Mouse (Mus musculus) gastrocnemius, adult 2 months (tissue): ENCODE results near the gene Ctnnbl1. TPM values are rescaled to one million over a fixed set of nuclear protein-coding genes. Genes with fewer than 3 reads are reported as not detected.

Experiments
- DNase-seq: peaks from one replicate; pipeline ENCODE4 v3.0.0; 2022
- H3K27ac ChIP-seq: fragments of 200-600 bp; 2 replicates; pipeline ENCODE4 v1.8.1; 2022; ENCODE audit warnings: mild to moderate bottlenecking
- H3K4me3 ChIP-seq: fragments of 200-600 bp; 2 replicates; pipeline ENCODE4 v1.8.1; 2022; ENCODE audit warnings: mild to moderate bottlenecking, moderate library complexity
- CTCF ChIP-seq: fragments of 200-600 bp; IDR thresholded peaks from 2 replicates; pipeline ENCODE4 v1.8.1; 2022; ENCODE audit warnings: antibody characterized with exemption, mild to moderate bottlenecking, moderate library complexity
- intact Hi-C: fragments of 180-260 bp; cut with DNase I; formaldehyde crosslinking; loops from one replicate; pipeline ENCODE4 v1.15.1; 2025
- total RNA-seq, 2 experiments: library from RNA; stranded (reverse); gene quantifications; 2 replicates each; pipeline ENCODE4 v1.2.3; 2021

The Ctnnbl1 gene
- total RNA-seq, 2 experiments from 2014 or later, result 7.9 to 9.8 TPM

GRCm38 (mm10) chr2:157857496-157857895, 120.3 kb downstream of the Ctnnbl1 start:
- Histone ChIP-seq H3K27ac (no peak overlapping the region), H3K4me3 (no peak overlapping the region)
- intact Hi-C loops, result no loop called here
- no peak for TF ChIP-seq CTCF
- no peak for DNase-seq

GRCm38 (mm10) chr2:157858317-157858716, 121.1 kb downstream of the Ctnnbl1 start:
- H3K27ac ChIP-seq, result no peak overlapping the region
- no peak for DNase-seq
- intact Hi-C loops, result no loop called here
- no peak for TF ChIP-seq CTCF
- no peak overlapping the region for H3K4me3 ChIP-seq

- Histone ChIP-seq H3K27ac (no peak overlapping the region), H3K4me3 (no peak overlapping the region)
- no peak for DNase-seq
- TF ChIP-seq CTCF, result no peak
- intact Hi-C loops, result no loop called here
Observed at GRCm38 (mm10) chr2:157859046-157859701, 122.0 kb downstream of the Ctnnbl1 start.

GRCm38 (mm10) chr2:157861273-157861944, 124.2 kb downstream of the Ctnnbl1 start:
- no peak for TF ChIP-seq CTCF
- H3K4me3 ChIP-seq, result no peak overlapping the region
- peak overlapping the region; percentile 87 for H3K27ac ChIP-seq
- DNase-seq, result no peak
- intact Hi-C loops, result loop anchor here (2.0 kb wide), 1 partner anchor 51 kb away; no protein-coding TSS in a partner anchor

GRCm38 (mm10) chr2:157862306-157862705, 125.1 kb downstream of the Ctnnbl1 start:
- intact Hi-C loops, result no loop called here
- Histone ChIP-seq H3K27ac (peak overlapping the region; percentile 87), H3K4me3 (no peak overlapping the region)
- TF ChIP-seq CTCF, result no peak
- DNase-seq, result peak; percentile 82

- no peak overlapping the region for H3K4me3 ChIP-seq
- intact Hi-C loops, result no loop called here
- no peak for TF ChIP-seq CTCF
- DNase-seq, result no peak
- peak overlapping the region; percentile 44; the same call in 1 of the 2 replicates for H3K27ac ChIP-seq
Observed at GRCm38 (mm10) chr2:157867126-157867525, 129.9 kb downstream of the Ctnnbl1 start.

- intact Hi-C loops, result no loop called here
- DNase-seq, result peak; percentile 94
- TF ChIP-seq CTCF, result no peak
- no peak overlapping the region for H3K4me3 ChIP-seq
- peak overlapping the region; percentile 94 for H3K27ac ChIP-seq
Observed at GRCm38 (mm10) chr2:157870247-157870646, 133.0 kb downstream of the Ctnnbl1 start.

- Histone ChIP-seq H3K4me3 (no peak overlapping the region), H3K27ac (peak overlapping the region; percentile 94)
- intact Hi-C loops, result loop anchor here (1.0 kb wide), 1 partner anchor 65 kb away; no protein-coding TSS in a partner anchor
- no peak for TF ChIP-seq CTCF
- DNase-seq, result peak; percentile 92
Observed at GRCm38 (mm10) chr2:157873223-157873622, 136.0 kb downstream of the Ctnnbl1 start.

- no peak for TF ChIP-seq CTCF
- peak; percentile 81 for DNase-seq
- Histone ChIP-seq H3K4me3 (no peak overlapping the region), H3K27ac (peak overlapping the region; percentile 94)
- intact Hi-C loops, result loop anchor here (1.0 kb wide), 1 partner anchor 65 kb away; no protein-coding TSS in a partner anchor
Observed at GRCm38 (mm10) chr2:157873691-157874090, 136.5 kb downstream of the Ctnnbl1 start.

GRCm38 (mm10) chr2:157875111-157875510, 137.9 kb downstream of the Ctnnbl1 start:
- TF ChIP-seq CTCF, result no peak
- H3K4me3 ChIP-seq, result no peak overlapping the region
- intact Hi-C loops, result loop anchor here (1.0 to 5.0 kb wide), 3 partner anchors 112 to 240 kb away; no protein-coding TSS in a partner anchor
- peak; percentile 72 for DNase-seq
- peak overlapping the region; percentile 94 for H3K27ac ChIP-seq

- TF ChIP-seq CTCF, result no peak
- Histone ChIP-seq H3K27ac (no peak overlapping the region), H3K4me3 (no peak overlapping the region)
- no peak for DNase-seq
- intact Hi-C loops, result loop anchor here (5.0 kb wide), 2 partner anchors 110 to 120 kb away; no protein-coding TSS in a partner anchor
Observed at GRCm38 (mm10) chr2:157877394-157877793, 140.2 kb downstream of the Ctnnbl1 start.

- DNase-seq, result no peak
- intact Hi-C loops, result loop anchor here (5.0 kb wide), 2 partner anchors 109 to 121 kb away; no protein-coding TSS in a partner anchor
- no peak for TF ChIP-seq CTCF
- Histone ChIP-seq H3K27ac (no peak overlapping the region), H3K4me3 (no peak overlapping the region)
Observed at GRCm38 (mm10) chr2:157877967-157878366, 140.8 kb downstream of the Ctnnbl1 start.

- DNase-seq, result no peak
- intact Hi-C loops, result no loop called here
- no peak for TF ChIP-seq CTCF
- Histone ChIP-seq H3K27ac (no peak overlapping the region), H3K4me3 (no peak overlapping the region)
Observed at GRCm38 (mm10) chr2:157881939-157882338, 144.7 kb downstream of the Ctnnbl1 start.
